Mouse (Mus musculus) E14TG2a.4 (cell line): ENCODE data around the gene Arg2.
A peak's percentile ranks its signal among the peaks of the same experiment; 100 is the strongest.

Experiments
- H3K27me3 ChIP-seq: 2 replicates; pipeline ENCODE4 v1.6.1; 2014; ENCODE audit warnings: low read length, control low read depth; ENCODE audit not compliant: insufficient read depth
- H3K36me3 ChIP-seq: 2 replicates; pipeline ENCODE4 v1.6.1; 2014; ENCODE audit warnings: low read length, control low read depth; ENCODE audit not compliant: insufficient read depth
- H3K4me1 ChIP-seq: replicated peaks from 2 replicates; pipeline ENCODE4 v1.6.1; 2014; ENCODE audit warnings: low read depth, low read length, control low read depth
- H3K4me3 ChIP-seq: replicated peaks from 2 replicates; pipeline ENCODE4 v1.5.1; 2014; ENCODE audit warnings: mild to moderate bottlenecking, low read length
- H3K9me3 ChIP-seq: 2 replicates; pipeline ENCODE4 v1.6.1; 2014; ENCODE audit warnings: low read length, control low read depth
- CTCF ChIP-seq: conservative IDR thresholded peaks from 2 replicates; pipeline ENCODE4 v1.5.1; 2014; ENCODE audit warnings: low read length
- NANOG ChIP-seq: IDR thresholded peaks from 2 replicates; pipeline ENCODE4 v1.6.1; 2014; ENCODE audit warnings: borderline replicate concordance, low read length, mixed read lengths
- POU5F1 ChIP-seq: IDR thresholded peaks from 2 replicates; pipeline ENCODE4 v1.6.1; 2014; ENCODE audit warnings: low read length, borderline replicate concordance

Gene Arg2

GRCm38 (mm10) chr12:79122820-79123219 lies 7.8 kb upstream of the Arg2 start:
- TF ChIP-seq POU5F1 (no peak), CTCF (peak; percentile 28; the same call in 1 of the 2 replicates)
- no peaks in the 10 kb centered on the region for H3K4me1 ChIP-seq
- no peaks in the 10 kb centered on the region for H3K36me3 ChIP-seq
- peaks cover 41% of the 10 kb centered on the region for H3K9me3 ChIP-seq
- no peak overlapping the region for H3K4me3 ChIP-seq
- no peaks in the 10 kb centered on the region for H3K27me3 ChIP-seq

GRCm38 (mm10) chr12:79131178-79131675 lies 650 bp downstream of the Arg2 start:
- peaks cover 50% of the 10 kb centered on the region for H3K27me3 ChIP-seq
- no peaks in the 10 kb centered on the region for H3K36me3 ChIP-seq
- peaks cover 12% of the 10 kb centered on the region for H3K4me1 ChIP-seq
- H3K4me3 ChIP-seq = peak overlapping the region; percentile 80
- H3K9me3 ChIP-seq = peaks cover 17% of the 10 kb centered on the region
- TF ChIP-seq CTCF (no peak), POU5F1 (no peak), NANOG (no peak)

- H3K4me1 ChIP-seq = peaks cover 12% of the 10 kb centered on the region
- TF ChIP-seq CTCF (no peak), POU5F1 (no peak), NANOG (no peak)
- peaks cover 17% of the 10 kb centered on the region for H3K9me3 ChIP-seq
- peaks cover 50% of the 10 kb centered on the region for H3K27me3 ChIP-seq
- no peaks in the 10 kb centered on the region for H3K36me3 ChIP-seq
- H3K4me3 ChIP-seq = peak overlapping the region; percentile 80
Observed at GRCm38 (mm10) chr12:79131706-79132460, 1.3 kb downstream of the Arg2 start.

GRCm38 (mm10) chr12:79134676-79135075 lies 4.1 kb downstream of the Arg2 start:
- no peak for TF ChIP-seq NANOG
- TF ChIP-seq CTCF = no peak
- no peak for TF ChIP-seq POU5F1
- Histone ChIP-seq H3K27me3 (peaks cover 46% of the 10 kb centered on the region), H3K4me1 (peaks cover 12% of the 10 kb centered on the region), H3K36me3 (no peaks in the 10 kb centered on the region), H3K9me3 (peaks cover 17% of the 10 kb centered on the region), H3K4me3 (no peak overlapping the region)

GRCm38 (mm10) chr12:79135105-79135504 lies 4.5 kb downstream of the Arg2 start:
- no peak for TF ChIP-seq POU5F1
- TF ChIP-seq NANOG = no peak
- peaks cover 12% of the 10 kb centered on the region for H3K4me1 ChIP-seq
- peaks cover 17% of the 10 kb centered on the region for H3K9me3 ChIP-seq
- no peak overlapping the region for H3K4me3 ChIP-seq
- H3K36me3 ChIP-seq = no peaks in the 10 kb centered on the region
- peaks cover 42% of the 10 kb centered on the region for H3K27me3 ChIP-seq

GRCm38 (mm10) chr12:79136949-79137348 lies 6.4 kb downstream of the Arg2 start:
- H3K9me3 ChIP-seq = peaks cover 16% of the 10 kb centered on the region
- peaks cover 6% of the 10 kb centered on the region; the same call in 1 of the 2 replicates for H3K4me1 ChIP-seq
- H3K27me3 ChIP-seq = peaks cover 24% of the 10 kb centered on the region
- H3K36me3 ChIP-seq = no peaks in the 10 kb centered on the region
- TF ChIP-seq NANOG (no peak), CTCF (no peak), POU5F1 (no peak)
- no peak overlapping the region for H3K4me3 ChIP-seq

- H3K9me3 ChIP-seq = peaks cover 7% of the 10 kb centered on the region
- no peak overlapping the region for H3K4me3 ChIP-seq
- peaks cover 6% of the 10 kb centered on the region; the same call in 1 of the 2 replicates for H3K4me1 ChIP-seq
- TF ChIP-seq POU5F1 = no peak
- no peak for TF ChIP-seq NANOG
- no peak for TF ChIP-seq CTCF
- peaks cover 6% of the 10 kb centered on the region; the same call in 1 of the 2 replicates for H3K27me3 ChIP-seq
- H3K36me3 ChIP-seq = no peaks in the 10 kb centered on the region
Observed at GRCm38 (mm10) chr12:79138999-79139398, 8.4 kb downstream of the Arg2 start.

GRCm38 (mm10) chr12:79139417-79139816 lies 8.8 kb downstream of the Arg2 start:
- H3K4me3 ChIP-seq = no peak overlapping the region
- H3K36me3 ChIP-seq = no peaks in the 10 kb centered on the region
- peaks cover 3% of the 10 kb centered on the region; the same call in 1 of the 2 replicates for H3K9me3 ChIP-seq
- no peak for TF ChIP-seq NANOG
- no peak for TF ChIP-seq POU5F1
- no peak for TF ChIP-seq CTCF
- H3K27me3 ChIP-seq = peaks cover 6% of the 10 kb centered on the region; the same call in 1 of the 2 replicates
- peaks cover 6% of the 10 kb centered on the region; the same call in 1 of the 2 replicates for H3K4me1 ChIP-seq

- H3K4me1 ChIP-seq = peaks cover 6% of the 10 kb centered on the region; the same call in 1 of the 2 replicates
- TF ChIP-seq CTCF (no peak), POU5F1 (no peak), NANOG (no peak)
- H3K9me3 ChIP-seq = no peaks in the 10 kb centered on the region
Observed at GRCm38 (mm10) chr12:79140811-79141210, 10.2 kb downstream of the Arg2 start.

More at GRCm38 (mm10) chr12:79140811-79141210, 10.2 kb downstream of the Arg2 start:
- H3K36me3 ChIP-seq = no peaks in the 10 kb centered on the region
- H3K27me3 ChIP-seq = no peaks in the 10 kb centered on the region
- no peak overlapping the region for H3K4me3 ChIP-seq
